Mouse (Mus musculus) E14TG2a.4 (cell line): ENCODE results near the gene Ccdc60.

ENCODE experiments used
- H3K27me3 ChIP-seq: 2 replicates; pipeline ENCODE4 v1.6.1; 2014; ENCODE audit warnings: low read length, control low read depth; ENCODE audit not compliant: insufficient read depth
- H3K36me3 ChIP-seq: 2 replicates; pipeline ENCODE4 v1.6.1; 2014; ENCODE audit warnings: low read length, control low read depth; ENCODE audit not compliant: insufficient read depth
- H3K4me1 ChIP-seq: replicated peaks from 2 replicates; pipeline ENCODE4 v1.6.1; 2014; ENCODE audit warnings: low read depth, low read length, control low read depth
- H3K4me3 ChIP-seq: replicated peaks from 2 replicates; pipeline ENCODE4 v1.5.1; 2014; ENCODE audit warnings: mild to moderate bottlenecking, low read length
- H3K9me3 ChIP-seq: 2 replicates; pipeline ENCODE4 v1.6.1; 2014; ENCODE audit warnings: low read length, control low read depth
- CTCF ChIP-seq: conservative IDR thresholded peaks from 2 replicates; pipeline ENCODE4 v1.5.1; 2014; ENCODE audit warnings: low read length
- NANOG ChIP-seq: IDR thresholded peaks from 2 replicates; pipeline ENCODE4 v1.6.1; 2014; ENCODE audit warnings: borderline replicate concordance, low read length, mixed read lengths
- POU5F1 ChIP-seq: IDR thresholded peaks from 2 replicates; pipeline ENCODE4 v1.6.1; 2014; ENCODE audit warnings: low read length, borderline replicate concordance

Gene Ccdc60

GRCm38 (mm10) chr5:116202692-116203091, 86.1 kb downstream of the Ccdc60 start:
- H3K36me3 ChIP-seq: no peaks in the 10 kb centered on the region
- H3K4me3 ChIP-seq: no peak overlapping the region
- 0 out of 2 replicates have a peak, but pooled peaks cover 3% of the 10 kb centered on the region for H3K27me3 ChIP-seq
- H3K9me3 ChIP-seq: no peaks in the 10 kb centered on the region
- TF ChIP-seq NANOG (no peak), POU5F1 (no peak), CTCF (no peak)
- H3K4me1 ChIP-seq: peaks cover 15% of the 10 kb centered on the region

GRCm38 (mm10) chr5:116194499-116194898, 94.3 kb downstream of the Ccdc60 start:
- H3K9me3 ChIP-seq: no peaks in the 10 kb centered on the region
- peaks cover 45% of the 10 kb centered on the region for H3K4me1 ChIP-seq
- no peaks in the 10 kb centered on the region for H3K36me3 ChIP-seq
- H3K4me3 ChIP-seq: peak overlapping the region; percentile 63
- peaks cover 12% of the 10 kb centered on the region; the same call in 1 of the 2 replicates for H3K27me3 ChIP-seq
- TF ChIP-seq POU5F1 (no peak), NANOG (no peak), CTCF (no peak)

GRCm38 (mm10) chr5:116192693-116193092, 96.1 kb downstream of the Ccdc60 start:
- Histone ChIP-seq H3K9me3 (no peaks in the 10 kb centered on the region), H3K4me3 (no peak overlapping the region), H3K4me1 (peaks cover 34% of the 10 kb centered on the region), H3K36me3 (no peaks in the 10 kb centered on the region), H3K27me3 (peaks cover 10% of the 10 kb centered on the region; the same call in 1 of the 2 replicates)
- TF ChIP-seq CTCF (peak; percentile 100), POU5F1 (no peak)

GRCm38 (mm10) chr5:116191596-116191995, 97.2 kb downstream of the Ccdc60 start:
- Histone ChIP-seq H3K36me3 (no peaks in the 10 kb centered on the region), H3K9me3 (no peaks in the 10 kb centered on the region), H3K4me1 (peaks cover 34% of the 10 kb centered on the region), H3K4me3 (no peak overlapping the region), H3K27me3 (peaks cover 10% of the 10 kb centered on the region; the same call in 1 of the 2 replicates)
- TF ChIP-seq POU5F1 (no peak), NANOG (no peak), CTCF (no peak)

GRCm38 (mm10) chr5:116189818-116190217, 99.0 kb downstream of the Ccdc60 start:
- Histone ChIP-seq H3K9me3 (peaks cover 6% of the 10 kb centered on the region; the same call in 1 of the 2 replicates), H3K4me1 (peaks cover 31% of the 10 kb centered on the region), H3K4me3 (no peak overlapping the region), H3K36me3 (no peaks in the 10 kb centered on the region), H3K27me3 (peaks cover 7% of the 10 kb centered on the region; the same call in 1 of the 2 replicates)
- TF ChIP-seq CTCF (no peak), NANOG (no peak), POU5F1 (no peak)

DNA sequence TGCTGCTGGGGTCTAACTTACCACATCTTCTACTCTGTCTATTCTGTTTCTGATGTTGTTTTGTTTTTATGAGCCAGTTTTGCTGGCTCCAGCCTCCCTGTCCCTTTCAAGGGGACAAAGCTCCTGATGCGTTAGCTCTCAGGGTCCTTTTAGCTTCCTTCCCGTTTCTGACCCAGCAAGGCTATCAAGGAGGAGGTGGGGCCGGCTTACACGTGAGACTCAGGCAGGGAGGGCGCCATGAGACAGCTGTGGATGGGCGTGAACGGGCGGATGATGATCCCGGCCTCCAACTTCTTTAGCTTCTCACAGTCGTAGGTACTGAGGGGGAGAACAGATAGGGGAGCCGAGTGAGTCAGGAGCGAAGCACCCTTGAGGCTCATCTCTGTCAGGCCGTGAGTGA, 108.2 kb downstream of the Ccdc60 start:
- H3K9me3 ChIP-seq: peaks cover under 1% of the 10 kb centered on the region; the same call in 1 of the 2 replicates
- TF ChIP-seq POU5F1: no peak
- H3K36me3 ChIP-seq: no peaks in the 10 kb centered on the region
- no peaks in the 10 kb centered on the region for H3K27me3 ChIP-seq
- H3K4me1 ChIP-seq: peaks cover 37% of the 10 kb centered on the region
- H3K4me3 ChIP-seq: no peak overlapping the region

- TF ChIP-seq POU5F1 (no peak), CTCF (peak; percentile 32)
- Histone ChIP-seq H3K9me3 (no peaks in the 10 kb centered on the region), H3K27me3 (0 out of 2 replicates have a peak, but pooled peaks cover 3% of the 10 kb centered on the region), H3K4me3 (no peak overlapping the region), H3K4me1 (peaks cover 19% of the 10 kb centered on the region), H3K36me3 (no peaks in the 10 kb centered on the region)
Observed at GRCm38 (mm10) chr5:116171721-116172120, 117.1 kb downstream of the Ccdc60 start.

- Histone ChIP-seq H3K9me3 (peaks cover 9% of the 10 kb centered on the region), H3K4me1 (peaks cover 34% of the 10 kb centered on the region), H3K27me3 (peaks cover 11% of the 10 kb centered on the region; the same call in 1 of the 2 replicates), H3K4me3 (no peak overlapping the region), H3K36me3 (no peaks in the 10 kb centered on the region)
- TF ChIP-seq CTCF (no peak), NANOG (no peak), POU5F1 (no peak)
Observed at GRCm38 (mm10) chr5:116166965-116167364, 121.8 kb downstream of the Ccdc60 start.

DNA sequence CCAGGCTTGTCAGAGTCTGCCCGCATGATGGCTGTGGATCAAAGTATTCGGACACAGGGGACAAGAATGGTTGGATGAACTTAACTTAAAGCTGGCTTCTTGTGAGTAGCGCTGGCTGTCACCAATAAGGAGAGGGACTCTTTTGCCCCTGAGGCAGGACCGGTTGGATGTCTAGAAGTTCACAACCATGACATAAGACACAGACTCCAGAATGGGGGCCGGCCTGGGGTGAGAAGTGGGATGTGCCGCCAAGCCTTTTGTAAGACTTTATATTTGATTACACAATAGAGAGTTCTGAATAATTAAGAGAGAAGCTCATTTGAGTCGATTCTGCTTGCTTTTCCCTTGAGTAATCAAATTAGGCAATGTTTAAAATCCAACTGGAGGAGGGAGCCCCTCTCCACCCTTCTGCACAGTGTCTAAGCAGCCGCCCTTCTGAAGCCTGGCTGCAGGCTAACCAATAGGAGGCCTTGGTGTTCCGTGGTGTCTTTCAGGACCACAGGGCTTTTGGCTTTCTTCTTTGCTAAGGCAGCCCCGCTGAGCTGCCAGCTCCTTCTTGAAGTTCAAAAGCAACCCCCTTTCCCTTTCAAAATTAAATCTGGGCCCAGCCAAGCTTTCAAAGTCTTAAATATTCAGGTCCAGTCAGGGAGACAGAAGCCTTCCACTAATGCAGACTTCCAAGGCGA, 123.4 kb downstream of the Ccdc60 start:
- Histone ChIP-seq H3K36me3 (no peaks in the 10 kb centered on the region), H3K9me3 (peaks cover 9% of the 10 kb centered on the region), H3K27me3 (peaks cover 11% of the 10 kb centered on the region; the same call in 1 of the 2 replicates), H3K4me1 (peaks cover 33% of the 10 kb centered on the region), H3K4me3 (0 out of 2 replicates have a peak overlapping the region, but pooled peaks have one; percentile 5)
- TF ChIP-seq CTCF (no peak), POU5F1 (no peak), NANOG (no peak)
